Mouse (Mus musculus): ENCODE data around the gene Stc2. TPM values are rescaled to one million over a fixed set of nuclear protein-coding genes. Genes with fewer than 3 reads are reported as not detected.

Gene Stc2
- total RNA-seq, 1 experiment from 2014 or later, result 0.93 TPM

DNA sequence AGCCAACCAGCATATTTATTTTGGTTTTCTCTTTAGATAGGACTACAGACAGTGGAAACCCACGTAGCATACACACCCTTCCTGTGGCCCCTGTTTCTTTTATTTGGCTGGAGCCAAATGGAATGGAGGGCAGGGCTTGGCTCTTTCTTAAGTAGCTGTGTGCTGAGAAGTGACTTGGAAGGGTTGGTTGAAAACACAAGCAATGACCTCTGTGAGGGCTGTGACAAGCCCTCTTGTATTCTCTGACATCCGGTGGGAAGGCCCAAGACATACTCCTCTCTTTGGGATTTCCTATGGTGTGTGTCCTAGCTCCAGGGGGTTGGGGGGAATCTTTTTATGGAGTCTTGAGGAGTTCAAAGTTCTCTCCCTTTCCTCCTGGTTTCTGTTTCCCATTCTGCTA lies 3.5 kb downstream of the Stc2 start:
- no peak for DNase-seq

DNA sequence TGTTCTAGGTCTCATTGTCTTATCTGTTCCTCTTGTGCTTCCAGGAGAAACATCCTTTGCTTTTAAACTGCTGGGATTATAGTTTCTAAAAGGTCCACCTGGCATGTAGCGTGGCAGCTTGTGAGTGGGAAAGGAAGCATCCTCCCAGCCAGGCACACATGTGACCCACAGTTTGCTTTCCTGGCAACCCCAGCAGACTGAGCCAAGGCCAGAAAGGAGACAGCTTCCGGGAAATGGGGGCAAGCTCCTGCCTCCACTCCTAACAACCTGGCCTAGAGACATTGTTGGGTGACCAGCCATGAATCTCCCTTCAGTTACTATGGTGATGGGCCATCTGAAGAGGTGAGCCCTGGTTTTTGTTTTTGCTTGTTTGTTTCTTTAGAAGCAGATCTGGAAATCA lies 3.9 kb downstream of the Stc2 start:
- DNase-seq, result no peak

DNA sequence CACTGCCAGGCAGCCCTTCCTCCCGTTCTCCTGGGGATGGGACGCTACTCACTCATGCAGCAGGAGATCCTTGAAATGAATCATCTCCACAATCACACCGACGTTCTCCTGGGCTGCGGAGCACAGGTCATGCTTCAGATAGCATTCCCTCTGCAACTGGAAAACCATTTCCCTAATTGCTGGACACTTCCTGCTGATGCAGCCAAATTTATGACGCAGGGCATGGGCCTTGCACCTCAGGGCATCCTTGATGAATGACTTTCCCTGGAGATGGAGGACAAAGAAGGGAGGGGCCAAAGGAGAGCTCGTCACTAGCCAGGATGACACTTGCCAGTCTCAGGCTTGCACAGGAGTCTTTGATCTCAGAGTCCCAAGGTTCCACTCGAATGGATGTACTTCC lies 4.6 kb downstream of the Stc2 start:
- DNase-seq, result peak; percentile 21

DNA sequence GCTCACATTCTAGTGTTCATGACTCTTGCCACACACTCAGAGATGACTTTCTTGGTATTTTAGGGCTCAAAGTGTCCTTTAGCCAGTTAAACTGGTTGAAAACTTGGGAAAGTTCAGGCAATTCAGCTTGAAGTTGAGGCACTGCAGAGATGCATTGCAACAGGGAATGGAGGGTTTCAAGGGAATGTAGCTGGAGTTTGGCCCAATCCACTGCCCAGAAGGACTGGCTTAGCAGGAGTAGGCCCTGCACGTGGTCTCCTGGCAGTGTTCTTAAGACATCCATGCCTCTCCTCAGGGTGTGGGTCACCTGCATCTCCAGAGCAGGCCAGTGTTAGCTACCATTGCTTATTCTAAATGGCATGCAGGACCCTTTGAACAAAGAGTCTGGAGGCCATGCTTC lies 7.0 kb downstream of the Stc2 start:
- DNase-seq, result no peak

DNA sequence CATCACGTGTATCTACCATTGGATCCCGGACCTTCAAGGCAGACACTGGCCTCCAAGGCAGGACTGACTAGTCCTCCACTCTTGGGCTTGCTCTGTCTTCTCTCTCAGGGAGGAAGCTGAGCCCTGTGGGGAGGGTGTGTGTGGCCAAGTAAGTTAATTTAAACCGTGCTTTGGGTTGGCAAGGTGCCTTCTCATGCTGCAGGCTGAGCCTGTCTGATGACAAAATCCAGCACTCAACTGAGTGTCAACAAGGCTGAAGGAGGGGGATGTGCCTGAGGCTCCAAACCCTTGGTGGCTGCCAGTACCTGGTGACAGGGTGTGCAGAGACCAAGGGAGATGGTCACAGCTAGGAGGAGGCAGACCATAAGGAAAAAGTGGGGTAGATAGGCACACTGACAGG lies 7.5 kb downstream of the Stc2 start:
- peak; percentile 14 for DNase-seq

DNA sequence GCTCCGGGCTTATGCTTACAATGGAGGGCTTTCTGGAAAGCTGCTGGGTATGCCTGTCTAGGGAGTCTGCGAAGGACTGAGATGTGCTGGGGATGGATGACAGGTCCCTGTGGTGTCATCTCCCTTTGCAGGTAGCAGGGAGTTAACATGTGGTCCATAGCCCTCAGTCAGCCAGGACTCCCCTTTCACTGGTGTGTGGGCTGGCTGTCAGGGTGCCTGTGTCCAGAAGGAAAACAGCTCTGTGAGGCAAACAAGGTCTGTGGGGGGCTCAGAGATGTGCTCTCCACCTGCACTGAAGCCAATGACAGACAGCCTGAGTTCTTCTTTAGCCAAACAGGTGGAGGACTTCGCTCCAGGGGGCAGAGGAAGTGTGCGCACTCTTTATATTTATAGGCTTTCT lies 8.8 kb downstream of the Stc2 start:
- DNase-seq, result no peak

DNA sequence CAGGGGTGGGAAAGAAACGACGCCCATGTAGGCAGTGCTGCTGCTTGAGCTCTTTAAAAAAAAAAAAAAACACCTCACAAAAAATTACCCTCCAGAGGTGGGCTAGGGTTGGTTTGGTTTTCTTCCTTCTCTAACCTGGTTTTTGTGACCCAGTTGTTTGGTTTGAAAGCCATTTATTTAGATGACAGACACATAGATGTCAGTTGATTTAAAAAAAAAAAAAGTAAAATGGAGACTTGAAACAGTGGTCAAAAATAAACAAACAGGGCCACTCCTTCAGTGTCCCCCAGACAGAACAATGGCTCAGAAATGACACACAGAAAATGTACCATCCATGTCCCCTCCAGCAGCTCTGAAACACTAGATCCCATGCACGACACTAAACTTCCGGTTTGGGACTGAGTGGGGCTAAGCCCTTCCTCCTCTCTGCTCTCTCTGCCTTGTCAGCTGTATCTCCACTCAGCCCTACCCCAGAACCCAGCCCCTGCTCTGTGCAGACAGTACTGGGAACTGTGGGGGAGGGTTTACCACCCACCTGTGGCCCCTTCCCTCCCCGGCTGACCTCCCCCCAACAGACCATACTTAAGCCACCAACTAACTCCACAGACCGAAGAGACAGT lies 10.5 kb downstream of the Stc2 start:
- no peak for DNase-seq

DNA sequence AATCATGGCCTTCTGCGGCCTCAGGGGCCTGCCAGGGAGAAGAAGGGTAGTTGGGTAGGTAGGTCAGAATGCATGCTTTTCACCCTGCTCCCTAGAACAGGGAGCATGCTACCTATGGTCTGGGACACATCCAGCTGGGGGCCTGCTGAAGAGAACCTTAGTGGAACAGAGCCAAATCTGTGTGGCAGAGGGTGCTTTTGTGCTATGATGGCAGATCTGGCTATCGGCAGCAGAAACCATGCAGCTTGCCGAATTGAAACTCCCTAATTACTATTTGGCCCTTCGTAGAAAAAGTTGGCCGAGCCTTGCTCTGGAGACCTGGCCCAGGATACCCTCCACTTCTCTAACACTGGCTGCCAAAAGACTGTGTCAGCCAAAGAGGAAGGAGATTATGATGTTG lies 11.4 kb downstream of the Stc2 start:
- no peak for DNase-seq

DNA sequence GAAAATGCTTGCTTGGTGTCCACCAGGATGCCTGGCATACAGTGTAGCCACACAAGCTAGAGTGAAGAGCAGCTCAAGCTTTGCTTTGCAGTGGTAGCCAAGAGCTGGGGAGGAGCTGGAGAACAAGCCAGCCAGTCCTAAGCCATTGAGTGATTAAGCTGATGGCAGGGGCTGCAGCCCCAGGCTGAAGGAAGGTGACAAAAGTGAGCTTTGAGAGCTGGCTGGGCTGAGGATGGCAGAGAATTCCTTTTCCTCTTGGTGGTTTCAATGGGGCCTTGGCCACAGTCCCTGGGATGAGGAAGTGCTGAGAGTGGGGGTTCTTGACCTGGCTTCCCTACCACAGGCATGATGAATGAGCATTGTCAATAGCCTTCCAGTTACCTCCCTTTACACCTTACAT lies 13.0 kb downstream of the Stc2 start:
- no peak for DNase-seq

DNA sequence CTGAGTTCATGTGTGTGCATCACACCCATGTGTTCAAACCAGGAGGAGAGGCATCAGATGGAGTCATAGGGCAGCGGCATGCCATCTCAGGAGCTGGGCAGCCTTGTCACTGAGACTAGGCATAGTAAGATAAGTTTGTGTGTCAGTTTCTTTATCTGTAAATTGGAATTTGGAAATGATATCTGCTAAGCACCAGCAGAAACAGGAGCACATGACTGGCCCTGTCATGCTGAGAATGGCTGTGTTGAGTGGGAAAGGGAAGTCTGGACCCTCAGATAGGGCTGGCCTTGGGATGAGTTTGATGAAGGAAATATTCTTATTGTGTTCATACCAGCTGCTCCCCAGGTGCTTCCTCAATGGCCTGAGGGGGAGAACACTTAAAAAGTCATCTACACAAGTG lies 14.1 kb downstream of the Stc2 start:
- no peak for DNase-seq

DNA sequence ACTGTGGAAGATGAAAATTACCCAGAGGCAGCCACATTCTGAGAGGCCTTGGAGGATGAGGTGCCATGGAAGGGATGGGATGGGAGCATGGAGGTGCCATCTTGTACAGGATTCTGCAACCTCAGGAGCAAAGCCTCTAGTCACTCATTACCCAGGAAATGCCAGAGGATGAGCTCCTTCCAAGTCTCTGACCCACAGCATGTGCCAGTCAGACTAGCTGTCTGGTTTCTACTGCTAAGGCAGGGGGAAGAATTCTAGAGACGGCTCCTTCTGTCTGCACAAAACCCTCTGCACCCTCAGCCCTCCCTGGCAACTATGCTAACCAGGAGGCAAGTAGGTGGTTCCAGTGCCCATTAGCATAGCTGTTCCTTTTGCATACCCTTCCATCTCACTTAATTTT lies 15.4 kb downstream of the Stc2 start:
- no peak for DNase-seq

Other genes starting within 250 kb of the Stc2 start
- gene Gm17332, start 187.6 kb downstream of the Stc2 start, total RNA-seq (2021), result not detected in 2 replicates

Measured in adrenal gland, postnatal 14 days (tissue).